Mouse (Mus musculus): Measurements from ENCODE around the gene Pik3cd. TPM values are rescaled to one million over a fixed set of nuclear protein-coding genes. Genes with fewer than 3 reads are reported as not detected.

Gene Pik3cd
- polyA plus RNA-seq, 1 experiment from 2014 or later, result 5.5 TPM

DNA sequence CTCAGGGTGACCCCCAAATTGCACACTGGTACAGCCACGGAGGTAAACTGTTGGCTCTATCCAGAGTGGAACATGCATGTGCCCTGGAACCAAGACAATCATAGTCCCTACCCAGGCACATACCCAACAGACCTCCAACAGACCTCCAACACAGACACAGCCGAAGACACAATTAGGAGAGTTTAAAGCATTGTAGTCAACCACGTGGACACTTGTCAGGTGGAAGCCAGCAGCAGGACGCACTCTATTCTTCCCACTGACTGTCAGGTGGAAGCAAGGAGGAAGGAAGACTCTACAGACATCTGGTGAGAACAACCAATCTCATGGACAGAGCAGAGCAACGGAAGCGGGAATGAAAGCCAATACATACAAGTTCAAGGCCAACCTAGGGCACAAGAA lies 36.7 kb downstream of the Pik3cd start:
- H3K9me3 ChIP-seq (ENCODE audit: control insufficient read depth, low read length), result no peaks in the 10 kb centered on the region
- no peak overlapping the region for H3K9ac ChIP-seq (ENCODE audit: low read depth, low read length)
- H3K36me3 ChIP-seq (ENCODE audit: control insufficient read depth, insufficient read depth, low read length), result no peaks in the 10 kb centered on the region
- H3K27ac ChIP-seq (ENCODE audit: low read depth, low read length), result no peak overlapping the region
- ATAC-seq (ENCODE audit: low FRiP score, low TSS enrichment), result no peak
- H3K27me3 ChIP-seq (ENCODE audit: control insufficient read depth, insufficient read depth, low read length), result no peaks in the 10 kb centered on the region
- H3K4me1 ChIP-seq (ENCODE audit: control insufficient read depth, insufficient read depth, low read length), result no peaks in the 10 kb centered on the region
- no peak overlapping the region for H3K4me3 ChIP-seq (ENCODE audit: low read length)
- 89% methylated on average over 6 of the region's 6 CpGs for WGBS
- no peak overlapping the region for H3K4me2 ChIP-seq (replicated peaks; ENCODE audit: low read depth, low read length)

DNA sequence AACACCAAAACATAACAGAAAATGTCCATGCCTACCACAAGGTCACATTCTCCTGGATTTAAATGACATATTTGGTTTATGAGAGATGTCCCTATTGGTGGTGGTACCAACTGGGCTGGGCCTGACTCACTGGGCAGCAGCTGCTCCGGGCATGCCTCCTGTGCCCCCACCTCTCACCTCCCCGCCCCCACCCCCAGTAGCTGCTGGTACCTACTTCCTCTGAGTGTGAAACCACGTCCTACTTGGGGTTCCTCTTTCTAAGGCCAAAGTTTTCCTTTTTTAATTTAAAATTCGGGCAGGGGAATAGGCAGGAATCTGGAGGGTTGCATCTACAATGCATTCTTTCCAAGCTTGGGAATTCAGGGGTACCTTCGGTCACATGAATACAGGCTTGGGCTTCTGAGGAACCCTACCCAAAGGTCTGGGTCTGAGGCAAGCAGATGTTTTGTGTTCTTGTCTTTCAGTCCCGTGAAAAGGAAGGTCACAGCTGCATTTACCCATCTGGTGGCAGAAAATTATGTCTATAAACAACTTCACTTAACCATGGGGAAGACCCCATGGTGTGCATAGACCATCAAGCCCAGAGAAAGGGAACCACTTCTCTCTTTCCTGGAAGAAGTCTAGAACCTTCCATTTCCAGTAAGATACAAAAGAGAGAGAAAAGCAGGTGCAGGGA lies 37.2 kb downstream of the Pik3cd start:
- Histone ChIP-seq H3K9ac (ENCODE audit: low read depth, low read length) (no peak overlapping the region), H3K27me3 (ENCODE audit: control insufficient read depth, insufficient read depth, low read length) (no peaks in the 10 kb centered on the region), H3K4me1 (ENCODE audit: control insufficient read depth, insufficient read depth, low read length) (no peaks in the 10 kb centered on the region), H3K36me3 (ENCODE audit: control insufficient read depth, insufficient read depth, low read length) (no peaks in the 10 kb centered on the region), H3K9me3 (ENCODE audit: control insufficient read depth, low read length) (no peaks in the 10 kb centered on the region), H3K4me3 (ENCODE audit: low read length) (no peak overlapping the region), H3K27ac (ENCODE audit: low read depth, low read length) (no peak overlapping the region), H3K4me2 (replicated peaks; ENCODE audit: low read depth, low read length) (no peak overlapping the region)
- no peak for ATAC-seq (ENCODE audit: low FRiP score, low TSS enrichment)
- WGBS, result 79% methylated on average over 6 of the region's 6 CpGs

DNA sequence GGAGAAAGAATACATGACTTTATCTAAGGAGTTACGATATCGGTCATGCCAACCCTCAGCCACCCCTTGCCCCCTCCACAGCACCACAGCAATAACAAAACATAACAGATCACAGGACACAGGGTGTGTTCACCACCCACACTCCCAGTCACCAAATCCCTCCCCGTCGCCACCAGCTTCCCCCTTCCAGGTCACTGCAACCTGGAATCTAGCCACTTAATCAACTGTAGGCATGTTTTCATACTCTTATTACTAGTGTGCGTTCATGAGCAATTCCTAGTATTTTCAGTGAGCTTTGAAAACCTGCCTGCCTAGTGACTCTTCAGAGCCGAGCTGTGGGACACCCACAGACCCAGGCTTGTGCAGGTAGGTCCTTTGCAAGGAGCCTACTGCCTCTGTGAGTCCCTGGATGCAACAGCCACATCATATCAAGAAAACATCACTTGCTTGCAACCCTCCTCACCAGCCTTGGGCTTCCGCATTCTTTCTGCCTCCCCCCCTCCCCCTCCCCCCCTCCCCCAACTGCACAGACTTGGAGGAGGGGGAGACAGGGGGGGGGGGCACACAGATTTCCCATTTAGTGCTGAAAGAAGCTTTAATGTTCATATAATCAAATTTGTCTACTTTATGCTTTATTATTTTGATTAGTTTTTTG lies 38.4 kb downstream of the Pik3cd start:
- H3K9me3 ChIP-seq (ENCODE audit: control insufficient read depth, low read length), result no peaks in the 10 kb centered on the region
- H3K4me3 ChIP-seq (ENCODE audit: low read length), result no peak overlapping the region
- no peak overlapping the region for H3K4me2 ChIP-seq (replicated peaks; ENCODE audit: low read depth, low read length)
- ATAC-seq (ENCODE audit: low FRiP score, low TSS enrichment), result no peak
- H3K9ac ChIP-seq (ENCODE audit: low read depth, low read length), result no peak overlapping the region
- H3K27ac ChIP-seq (ENCODE audit: low read depth, low read length), result no peak overlapping the region
- WGBS, result 61% methylated on average over 7 of the region's 7 CpGs
- no peaks in the 10 kb centered on the region for H3K27me3 ChIP-seq (ENCODE audit: control insufficient read depth, insufficient read depth, low read length)
- H3K36me3 ChIP-seq (ENCODE audit: control insufficient read depth, insufficient read depth, low read length), result no peaks in the 10 kb centered on the region
- H3K4me1 ChIP-seq (ENCODE audit: control insufficient read depth, insufficient read depth, low read length), result no peaks in the 10 kb centered on the region

DNA sequence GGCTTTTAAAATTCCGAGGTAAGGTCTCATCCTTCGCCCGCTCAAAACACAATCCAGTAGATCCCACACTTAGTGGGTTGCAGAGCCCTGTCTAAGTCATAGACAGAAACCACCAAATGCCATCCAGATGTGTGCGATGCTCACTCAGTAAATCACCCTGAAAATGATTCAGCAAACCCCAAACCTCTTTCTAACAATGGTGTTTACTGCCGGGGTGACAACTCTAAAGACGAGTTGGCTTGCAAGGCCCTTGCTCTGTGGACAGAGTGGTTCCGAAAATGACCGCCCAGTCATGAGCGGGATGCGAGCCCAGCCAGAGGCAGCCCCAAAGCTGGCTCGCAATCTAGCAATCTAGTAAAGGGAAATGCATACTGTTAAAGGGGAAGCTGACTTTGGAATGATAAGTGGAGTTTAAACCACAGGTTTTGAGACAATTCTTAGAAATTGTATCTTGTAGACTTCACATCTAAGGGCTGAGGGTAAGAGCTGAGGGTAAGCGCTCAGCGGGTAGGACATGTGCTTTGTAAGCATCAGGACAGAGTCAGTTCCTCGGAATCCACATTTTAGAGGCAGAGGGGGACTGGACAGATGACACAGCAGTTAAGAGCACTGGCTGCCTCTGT lies 40.3 kb downstream of the Pik3cd start:
- H3K4me2 ChIP-seq (replicated peaks; ENCODE audit: low read depth, low read length), result no peak overlapping the region

DNA sequence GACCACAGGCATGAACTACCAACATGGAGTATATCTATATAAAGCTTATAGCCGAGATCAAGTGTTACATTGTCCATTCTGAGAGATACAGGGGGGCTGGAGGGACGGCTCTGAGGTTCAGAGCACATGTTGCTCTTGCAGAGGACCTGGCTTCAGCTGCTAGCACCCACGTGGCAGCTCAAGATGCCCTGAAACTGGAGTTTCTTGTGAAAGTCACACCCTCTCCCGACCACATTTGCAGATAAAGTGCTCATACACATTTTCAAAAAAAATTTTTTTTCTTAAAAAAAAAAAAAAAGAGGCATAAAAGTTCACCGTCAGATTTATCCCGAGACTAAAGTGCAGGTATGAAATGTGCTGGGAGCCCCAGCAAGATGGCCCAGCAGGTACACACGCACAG lies 41.8 kb downstream of the Pik3cd start:
- Histone ChIP-seq H3K4me3 (ENCODE audit: low read length) (no peak overlapping the region), H3K9me3 (ENCODE audit: control insufficient read depth, low read length) (no peaks in the 10 kb centered on the region), H3K36me3 (ENCODE audit: control insufficient read depth, insufficient read depth, low read length) (no peaks in the 10 kb centered on the region), H3K9ac (ENCODE audit: low read depth, low read length) (no peak overlapping the region), H3K4me1 (ENCODE audit: control insufficient read depth, insufficient read depth, low read length) (no peaks in the 10 kb centered on the region), H3K27ac (ENCODE audit: low read depth, low read length) (no peak overlapping the region), H3K27me3 (ENCODE audit: control insufficient read depth, insufficient read depth, low read length) (no peaks in the 10 kb centered on the region), H3K4me2 (replicated peaks; ENCODE audit: low read depth, low read length) (no peak overlapping the region)
- ATAC-seq (ENCODE audit: low FRiP score, low TSS enrichment), result no peak
- 82% methylated on average over 7 of the region's 7 CpGs for WGBS

More for the DNA sequence above, 40.3 kb downstream of the Pik3cd start:
- H3K4me3 ChIP-seq (ENCODE audit: low read length), result no peak overlapping the region
- no peaks in the 10 kb centered on the region for H3K9me3 ChIP-seq (ENCODE audit: control insufficient read depth, low read length)
- H3K4me1 ChIP-seq (ENCODE audit: control insufficient read depth, insufficient read depth, low read length), result no peaks in the 10 kb centered on the region
- WGBS, result 90% methylated on average over 14 of the region's 14 CpGs
- H3K27me3 ChIP-seq (ENCODE audit: control insufficient read depth, insufficient read depth, low read length), result no peaks in the 10 kb centered on the region
- no peaks in the 10 kb centered on the region for H3K36me3 ChIP-seq (ENCODE audit: control insufficient read depth, insufficient read depth, low read length)
- no peak overlapping the region for H3K9ac ChIP-seq (ENCODE audit: low read depth, low read length)
- no peak for ATAC-seq (ENCODE audit: low FRiP score, low TSS enrichment)
- H3K27ac ChIP-seq (ENCODE audit: low read depth, low read length), result no peak overlapping the region

DNA sequence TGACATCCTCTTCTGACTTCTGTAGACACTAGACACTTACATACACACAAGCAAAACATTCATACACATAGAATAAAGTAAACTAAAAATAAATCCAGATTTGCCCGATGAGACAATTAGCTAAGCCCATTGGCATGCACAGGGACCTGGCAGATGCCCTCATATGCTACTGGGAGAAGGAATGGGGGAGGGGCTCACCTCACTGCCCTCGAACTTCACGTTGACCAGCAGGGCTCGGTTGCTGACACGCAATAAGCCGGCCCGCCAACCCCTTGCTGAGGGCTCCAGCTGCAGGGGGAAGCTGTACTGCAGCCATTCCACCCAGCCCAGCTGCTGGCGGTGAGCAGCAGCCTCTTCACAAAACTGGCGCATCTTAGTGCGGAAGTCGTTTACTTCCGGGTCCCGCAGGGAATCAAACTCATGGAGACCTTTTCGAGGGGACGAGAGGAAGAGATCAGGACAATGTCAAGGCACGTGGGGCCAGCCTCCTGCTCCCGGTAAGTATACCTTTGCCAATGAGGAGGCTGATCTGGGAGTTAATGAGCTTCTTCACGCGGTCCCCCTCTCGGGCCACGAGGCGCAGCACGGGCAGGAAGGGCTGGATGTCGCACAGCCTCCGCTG lies 42.8 kb downstream of the Pik3cd start:
- WGBS, result 77% methylated on average over 25 of the region's 25 CpGs
- Histone ChIP-seq H3K9ac (ENCODE audit: low read depth, low read length) (no peak overlapping the region), H3K36me3 (ENCODE audit: control insufficient read depth, insufficient read depth, low read length) (no peaks in the 10 kb centered on the region), H3K4me2 (replicated peaks; ENCODE audit: low read depth, low read length) (no peak overlapping the region), H3K27me3 (ENCODE audit: control insufficient read depth, insufficient read depth, low read length) (no peaks in the 10 kb centered on the region), H3K4me3 (ENCODE audit: low read length) (no peak overlapping the region), H3K4me1 (ENCODE audit: control insufficient read depth, insufficient read depth, low read length) (no peaks in the 10 kb centered on the region), H3K27ac (ENCODE audit: low read depth, low read length) (no peak overlapping the region), H3K9me3 (ENCODE audit: control insufficient read depth, low read length) (no peaks in the 10 kb centered on the region)
- no peak for ATAC-seq (ENCODE audit: low FRiP score, low TSS enrichment)

DNA sequence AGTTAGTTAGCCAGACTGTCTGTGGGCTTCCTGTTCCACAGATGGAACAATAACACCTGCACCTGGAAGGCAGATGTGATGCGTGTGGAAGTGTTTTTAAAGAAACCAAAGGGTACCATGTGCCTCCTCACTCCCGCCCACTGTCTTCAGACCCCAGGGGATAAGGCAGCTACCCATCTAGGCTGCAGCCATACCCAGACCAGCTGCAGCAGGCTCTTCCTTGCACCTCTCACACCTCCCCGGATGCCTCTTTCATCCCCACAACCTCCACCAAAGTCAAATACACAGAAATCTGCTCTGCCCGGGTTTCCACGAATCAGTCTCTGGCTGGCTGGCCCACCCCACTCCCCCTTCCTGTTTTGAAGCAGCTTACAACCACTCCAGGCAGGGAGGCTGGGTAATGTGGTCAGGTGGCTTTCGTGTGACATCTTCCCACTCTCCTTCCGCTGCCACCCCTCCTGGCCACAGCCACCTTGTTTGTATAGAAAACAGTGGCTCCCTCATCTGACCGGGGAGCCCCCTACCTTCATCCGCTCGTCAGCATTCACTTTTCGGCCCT lies 44.4 kb downstream of the Pik3cd start:
- 75% methylated on average over 11 of the region's 11 CpGs for WGBS

DNA sequence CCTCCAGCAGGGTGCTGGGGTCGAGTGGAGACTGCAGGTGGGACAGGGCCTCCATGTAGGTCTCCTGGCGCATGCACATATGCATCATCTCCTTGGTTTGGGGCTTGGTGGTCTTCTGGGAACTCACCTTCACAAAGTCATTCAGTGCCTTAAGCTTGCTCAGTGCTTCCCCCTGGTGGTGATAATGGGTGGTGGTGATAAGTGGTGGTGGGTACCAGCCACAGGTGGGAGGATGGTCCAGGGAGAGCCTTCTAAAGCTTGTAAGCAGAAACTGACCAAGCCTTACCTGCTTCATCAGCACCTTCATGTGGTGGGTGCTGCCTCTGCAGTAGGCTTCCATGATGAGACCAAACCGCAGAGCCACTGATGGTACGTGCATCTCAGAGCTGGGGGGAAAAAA lies 48.1 kb downstream of the Pik3cd start:
- ATAC-seq (ENCODE audit: low FRiP score, low TSS enrichment), result no peak
- H3K36me3 ChIP-seq (ENCODE audit: control insufficient read depth, insufficient read depth, low read length), result no peaks in the 10 kb centered on the region; the same call in 1 of the 2 replicates
- no peak overlapping the region for H3K9ac ChIP-seq (ENCODE audit: low read depth, low read length)
- no peaks in the 10 kb centered on the region for H3K27me3 ChIP-seq (ENCODE audit: control insufficient read depth, insufficient read depth, low read length)
- H3K4me3 ChIP-seq (ENCODE audit: low read length), result no peak overlapping the region
- H3K9me3 ChIP-seq (ENCODE audit: control insufficient read depth, low read length), result 0 out of 2 replicates have a peak, but pooled peaks cover 5% of the 10 kb centered on the region
- WGBS, result 88% methylated on average over 4 of the region's 4 CpGs
- no peak overlapping the region for H3K27ac ChIP-seq (ENCODE audit: low read depth, low read length)
- no peak overlapping the region for H3K4me2 ChIP-seq (replicated peaks; ENCODE audit: low read depth, low read length)
- no peaks in the 10 kb centered on the region for H3K4me1 ChIP-seq (ENCODE audit: control insufficient read depth, insufficient read depth, low read length)

More for the DNA sequence above, 44.4 kb downstream of the Pik3cd start:
- Histone ChIP-seq H3K4me1 (ENCODE audit: control insufficient read depth, insufficient read depth, low read length) (no peaks in the 10 kb centered on the region), H3K27ac (ENCODE audit: low read depth, low read length) (no peak overlapping the region), H3K4me2 (replicated peaks; ENCODE audit: low read depth, low read length) (no peak overlapping the region), H3K9ac (ENCODE audit: low read depth, low read length) (no peak overlapping the region), H3K27me3 (ENCODE audit: control insufficient read depth, insufficient read depth, low read length) (no peaks in the 10 kb centered on the region), H3K36me3 (ENCODE audit: control insufficient read depth, insufficient read depth, low read length) (no peaks in the 10 kb centered on the region), H3K9me3 (ENCODE audit: control insufficient read depth, low read length) (no peaks in the 10 kb centered on the region), H3K4me3 (ENCODE audit: low read length) (no peak overlapping the region)
- ATAC-seq (ENCODE audit: low FRiP score, low TSS enrichment), result no peak

Data from kidney, embryonic 14.5 days (tissue).